Comparison of ENCODE assay signal across 9 mouse cellular contexts in the genomic region with DNA sequence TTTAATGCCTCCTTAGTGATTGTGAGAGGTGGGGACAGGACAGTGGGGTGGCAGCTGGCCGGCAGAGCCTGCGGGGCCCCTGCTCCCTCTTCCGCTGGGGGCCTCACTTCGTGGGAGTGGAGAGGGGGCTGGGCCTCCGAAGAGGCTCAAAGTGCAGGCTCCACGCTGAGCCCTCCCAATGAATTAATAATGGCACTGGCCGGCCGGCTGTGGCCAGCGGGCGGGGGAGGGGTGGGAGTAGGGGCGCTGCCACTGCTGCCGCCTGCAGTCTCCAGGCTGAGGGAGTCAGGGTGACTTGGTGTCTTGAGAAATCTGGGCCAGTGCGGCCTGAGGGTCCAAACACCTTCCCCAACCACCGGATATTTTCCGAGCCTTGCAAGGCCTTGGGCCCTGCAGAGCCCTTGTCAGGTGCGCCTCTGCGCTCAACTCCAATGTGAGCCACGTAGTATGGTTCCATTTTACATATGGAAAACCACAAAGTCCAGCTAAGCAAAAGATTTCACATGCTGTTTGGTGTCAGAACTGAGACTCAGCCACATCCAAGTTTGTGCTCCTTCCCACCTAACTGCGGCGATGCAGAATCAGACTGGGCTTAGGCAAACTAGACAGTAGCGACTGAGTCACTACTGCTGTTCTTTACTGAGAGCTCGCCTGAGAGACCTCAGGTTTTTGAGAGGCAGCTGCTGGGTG. TPM values are rescaled to one million over a fixed set of nuclear protein-coding genes. Genes with fewer than 3 reads are reported as not detected.
DNase-seq lines count a peak whose midpoint lies in the region; ATAC-seq lines count a peak whose summit lies in the region.
"Had no signal": no experiment of that assay in that cellular context is flagged by ENCODE, and none has a peak within 500 bp of the region (broad histone marks: within the 10 kb centered on the region; RNA-seq: fewer than 3 reads in every experiment).

No protein-coding gene starts in this region.

- 6% methylated on average over 22 of the region's 22 CpGs for WGBS in kidney, embryonic 14.5 days
- 8% methylated on average over 22 of the region's 22 CpGs for WGBS in embryonic facial prominence, embryonic 13.5 days
- WGBS in limb, embryonic 10.5 days = 5% methylated on average over 22 of the region's 22 CpGs

- peak overlapping the region; percentile 49 for H3K4me2 ChIP-seq in kidney, embryonic 14.5 days (replicated peaks; ENCODE audit: low read depth, low read length)
- H3K4me2 ChIP-seq in embryonic facial prominence, embryonic 13.5 days = peak overlapping the region; percentile 52

- no peaks in the 10 kb centered on the region for H3K36me3 ChIP-seq in kidney, embryonic 14.5 days (ENCODE audit: control insufficient read depth, insufficient read depth, low read length)
- no peaks in the 10 kb centered on the region for H3K36me3 ChIP-seq in embryonic facial prominence, embryonic 13.5 days
- no peaks in the 10 kb centered on the region for H3K36me3 ChIP-seq in limb, embryonic 10.5 days

- H3K27me3 ChIP-seq in kidney, embryonic 14.5 days (ENCODE audit: control insufficient read depth, insufficient read depth, low read length) = peaks cover 30% of the 10 kb centered on the region
- peaks cover 96% of the 10 kb centered on the region for H3K27me3 ChIP-seq in embryonic facial prominence, embryonic 13.5 days
- peaks cover 100% of the 10 kb centered on the region for H3K27me3 ChIP-seq in limb, embryonic 10.5 days (ENCODE audit: low read depth, poor library complexity, severe bottlenecking)

- H3K9me3 ChIP-seq in kidney, embryonic 14.5 days (ENCODE audit: control insufficient read depth, low read length) = no peaks in the 10 kb centered on the region
- H3K9me3 ChIP-seq in embryonic facial prominence, embryonic 13.5 days = no peaks in the 10 kb centered on the region
- H3K9me3 ChIP-seq in limb, embryonic 10.5 days (replicated peaks) = no peaks in the 10 kb centered on the region
- H3K9me3 ChIP-seq: megakaryocyte, embryonic 14.5 days had no signal

- DNase-seq in kidney, postnatal 14 days = no peak
- peak; percentile 50 for DNase-seq in limb, embryonic 10.5 days (ENCODE audit: low spot score)
- DNase-seq in neural tube, embryonic 10.5 days (ENCODE audit: extremely low spot score, low spot score) = peak; percentile 61
- DNase-seq in B cell, adult 2 months = no peak
- DNase-seq in thymus, postnatal 36 days = no peak
- no peak for DNase-seq in yolk sac, embryonic 10.5 days (ENCODE audit: low spot score)

- H3K27ac ChIP-seq in kidney, embryonic 14.5 days (ENCODE audit: low read depth, low read length) = peak overlapping the region; percentile 42
- H3K27ac ChIP-seq in embryonic facial prominence, embryonic 13.5 days = no peak overlapping the region
- H3K27ac ChIP-seq in limb, embryonic 10.5 days = 0 out of 2 replicates have a peak overlapping the region, but pooled peaks have one; percentile 36

- H3K4me1 ChIP-seq in kidney, embryonic 14.5 days (ENCODE audit: control insufficient read depth, insufficient read depth, low read length) = peaks cover 41% of the 10 kb centered on the region
- peaks cover 48% of the 10 kb centered on the region for H3K4me1 ChIP-seq in embryonic facial prominence, embryonic 13.5 days
- H3K4me1 ChIP-seq in limb, embryonic 10.5 days = peaks cover 64% of the 10 kb centered on the region

- peak overlapping the region; percentile 47 for H3K9ac ChIP-seq in kidney, embryonic 14.5 days (ENCODE audit: low read depth, low read length)
- peak overlapping the region; percentile 47; the same call in 1 of the 2 replicates for H3K9ac ChIP-seq in embryonic facial prominence, embryonic 13.5 days

- H3K4me3 ChIP-seq in kidney, embryonic 14.5 days (ENCODE audit: low read length) = peak overlapping the region; percentile 22
- peak overlapping the region; percentile 23 for H3K4me3 ChIP-seq in embryonic facial prominence, embryonic 13.5 days
- H3K4me3 ChIP-seq in limb, embryonic 10.5 days = peak overlapping the region; percentile 42

- no peak for ATAC-seq in kidney, embryonic 14.5 days (ENCODE audit: low FRiP score, low TSS enrichment)
- no peak for ATAC-seq in embryonic facial prominence, embryonic 13.5 days (ENCODE audit: insufficient number of reproducible peaks, insufficient read depth, low FRiP score, low TSS enrichment, low read depth)

RNA-seq across cellular contexts. Expression of gene 3110082J24Rik, which starts 4.6 kb away (rescaled TPM):
- polyA plus RNA-seq in kidney, embryonic 14.5 days (2014; fragmentation: Nextera tagmentation; extraction: Ambion mirVana) = not detected in 2 replicates
- polyA plus RNA-seq in embryonic facial prominence, embryonic 13.5 days (2015; fragmentation: Nextera tagmentation; extraction: Ambion mirVana) = not detected in 2 replicates
- polyA plus RNA-seq in limb, embryonic 10.5 days (2016; fragmentation: Nextera tagmentation; extraction: Ambion mirVana) = not detected in 2 replicates

RNA-seq across cellular contexts. Expression of gene Garem2, which starts 5.6 kb away (rescaled TPM):
- polyA plus RNA-seq in kidney, embryonic 14.5 days (2014; fragmentation: Nextera tagmentation; extraction: Ambion mirVana) = 0.61 and 0.80 TPM in 2 replicates
- 0.47 and 1.2 TPM in 2 replicates for polyA plus RNA-seq in embryonic facial prominence, embryonic 13.5 days (2015; fragmentation: Nextera tagmentation; extraction: Ambion mirVana)
- polyA plus RNA-seq in limb, embryonic 10.5 days (2016; fragmentation: Nextera tagmentation; extraction: Ambion mirVana) = 0.23 and 0.46 TPM in 2 replicates

RNA-seq across cellular contexts. Expression of gene Tyms, which starts 37.1 kb away (rescaled TPM):
- 328 and 403 TPM in 2 replicates for polyA plus RNA-seq in kidney, embryonic 14.5 days (2014; fragmentation: Nextera tagmentation; extraction: Ambion mirVana)
- polyA plus RNA-seq in embryonic facial prominence, embryonic 13.5 days (2015; fragmentation: Nextera tagmentation; extraction: Ambion mirVana) = 241 and 293 TPM in 2 replicates
- 404 and 416 TPM in 2 replicates for polyA plus RNA-seq in limb, embryonic 10.5 days (2016; fragmentation: Nextera tagmentation; extraction: Ambion mirVana)

RNA-seq across cellular contexts. Expression of gene Hadha, which starts 44.4 kb away (rescaled TPM):
- 93.4 and 119 TPM in 2 replicates for polyA plus RNA-seq in kidney, embryonic 14.5 days (2014; fragmentation: Nextera tagmentation; extraction: Ambion mirVana)
- polyA plus RNA-seq in embryonic facial prominence, embryonic 13.5 days (2015; fragmentation: Nextera tagmentation; extraction: Ambion mirVana) = 119 and 133 TPM in 2 replicates
- polyA plus RNA-seq in limb, embryonic 10.5 days (2016; fragmentation: Nextera tagmentation; extraction: Ambion mirVana) = 105 and 119 TPM in 2 replicates

RNA-seq across cellular contexts. Expression of gene Hadhb, which starts 44.5 kb away (rescaled TPM):
- polyA plus RNA-seq in kidney, embryonic 14.5 days (2014; fragmentation: Nextera tagmentation; extraction: Ambion mirVana) = 129 and 149 TPM in 2 replicates
- 115 and 127 TPM in 2 replicates for polyA plus RNA-seq in embryonic facial prominence, embryonic 13.5 days (2015; fragmentation: Nextera tagmentation; extraction: Ambion mirVana)
- 120 and 126 TPM in 2 replicates for polyA plus RNA-seq in limb, embryonic 10.5 days (2016; fragmentation: Nextera tagmentation; extraction: Ambion mirVana)

Comparison
In these comparisons a context has a peak if more than half of its experiments do, and no peak if none do; other contexts are left out.
1. DNase-seq: peak in limb, embryonic 10.5 days (single experiment) and neural tube, embryonic 10.5 days (single experiment); none in kidney, postnatal 14 days (single experiment), B cell, adult 2 months (0 of 2), thymus, postnatal 36 days (0 of 2) and yolk sac, embryonic 10.5 days (single experiment).
2. Peak in every context shown above with its lines, with median percentiles within 50 percentile points of each other: H3K4me3 ChIP-seq.